Mouse (Mus musculus) intestine, embryonic 14.5 days (tissue): Measurements from ENCODE around the gene Prss29. TPM values are rescaled to one million over a fixed set of nuclear protein-coding genes. Genes with fewer than 3 reads are reported as not detected.

Experiments used
- ATAC-seq: fragments of 200-750 bp; cut with Nextera tagmentation; replicated peaks from 2 replicates; pipeline ENCODE4 v1.8.0; 2017; ENCODE audit warnings: low read depth, moderate number of reproducible peaks, moderate TSS enrichment, moderate library complexity; ENCODE audit not compliant: low FRiP score, low TSS enrichment
- DNase-seq: peaks from one replicate; pipeline ENCODE4 v3.0.0-alpha.2; 2018; ENCODE audit warnings: low spot score
- H3K27ac ChIP-seq: fragments of 300-500 bp; sonication (generic); 2 replicates; pipeline ENCODE4 v1.5.1; 2014; ENCODE audit warnings: low read depth, mild to moderate bottlenecking, control low read depth
- H3K27me3 ChIP-seq: fragments of 300-500 bp; sonication (generic); replicated peaks from 2 replicates; pipeline ENCODE4 v1.6.1; 2014; ENCODE audit warnings: low read length, control low read depth; ENCODE audit not compliant: control insufficient read depth, insufficient read depth
- H3K36me3 ChIP-seq: fragments of 300-500 bp; sonication (generic); 2 replicates; pipeline ENCODE4 v1.6.1; 2014; ENCODE audit warnings: low read length, control low read depth; ENCODE audit not compliant: control insufficient read depth, insufficient read depth
- H3K4me1 ChIP-seq: fragments of 300-500 bp; sonication (generic); replicated peaks from 2 replicates; pipeline ENCODE4 v1.6.1; 2014; ENCODE audit warnings: low read length, control low read depth, mixed read lengths; ENCODE audit not compliant: control insufficient read depth, insufficient read depth
- H3K4me2 ChIP-seq: fragments of 300-500 bp; sonication (generic); 2 replicates; pipeline ENCODE4 v1.6.1; 2014; ENCODE audit warnings: low read length
- H3K4me3 ChIP-seq: fragments of 300-500 bp; sonication (generic); 2 replicates; pipeline ENCODE4 v1.5.1; 2014; ENCODE audit warnings: low read depth, low read length, control low read depth, mixed read lengths
- H3K9ac ChIP-seq: fragments of 300-500 bp; sonication (generic); 2 replicates; pipeline ENCODE4 v1.6.1; 2014; ENCODE audit warnings: mild to moderate bottlenecking, low read length
- H3K9me3 ChIP-seq: fragments of 300-500 bp; sonication (generic); 2 replicates; pipeline ENCODE4 v1.6.1; 2016; ENCODE audit warnings: low read length, control low read depth; ENCODE audit not compliant: control insufficient read depth
- WGBS: fragments of 180-500 bp; shearing (Covaris S2); extraction: QIAGEN DNeasy Blood & Tissue Kit; methylation state at CpG from one replicate; pipeline ENCODE4 v1.1.7; 2014; 5-methylcytosine and 5-hydroxymethylcytosine counted together
- polyA plus RNA-seq: library from polyadenylated mRNA; unstranded; fragments of >200 nt; fragmentation: Nextera tagmentation; extraction: Ambion mirVana; gene quantifications from 2 replicates; pipeline ENCODE4 v1.2.1, GENCODE M21; 2014

Prss29 gene
- polyA plus RNA-seq, 1 experiment from 2014 or later: not detected

DNA sequence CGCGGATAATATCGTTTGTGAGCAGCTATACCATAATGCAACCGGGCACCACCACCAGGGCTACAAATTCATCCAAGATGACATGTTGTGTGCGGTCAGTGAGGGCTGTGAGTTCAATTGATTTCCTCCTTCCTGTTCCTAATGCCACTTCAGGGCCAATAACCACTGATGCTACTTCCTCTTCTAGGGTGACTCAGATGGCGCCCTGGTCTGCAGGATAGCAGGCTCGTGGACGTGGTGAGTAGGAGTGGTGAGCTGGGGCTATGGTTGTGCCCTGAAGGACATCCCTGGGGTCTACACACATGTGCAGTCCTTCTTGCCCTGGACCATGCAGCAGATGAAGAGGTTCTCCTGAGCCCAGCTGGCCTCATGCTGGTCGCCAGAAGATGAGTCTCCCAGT lies 13.9 kb downstream of the Prss29 start:
- Histone ChIP-seq H3K36me3 (no peaks in the 10 kb centered on the region), H3K9ac (no peak overlapping the region), H3K27me3 (peaks cover 6% of the 10 kb centered on the region; the same call in 1 of the 2 replicates), H3K4me3 (no peak overlapping the region), H3K4me2 (no peak overlapping the region), H3K27ac (no peak overlapping the region), H3K9me3 (no peaks in the 10 kb centered on the region), H3K4me1 (no peaks in the 10 kb centered on the region)
- WGBS: 71% methylated on average over 9 of the region's 9 CpGs
- ATAC-seq (no peak), DNase-seq (no peak)

DNA sequence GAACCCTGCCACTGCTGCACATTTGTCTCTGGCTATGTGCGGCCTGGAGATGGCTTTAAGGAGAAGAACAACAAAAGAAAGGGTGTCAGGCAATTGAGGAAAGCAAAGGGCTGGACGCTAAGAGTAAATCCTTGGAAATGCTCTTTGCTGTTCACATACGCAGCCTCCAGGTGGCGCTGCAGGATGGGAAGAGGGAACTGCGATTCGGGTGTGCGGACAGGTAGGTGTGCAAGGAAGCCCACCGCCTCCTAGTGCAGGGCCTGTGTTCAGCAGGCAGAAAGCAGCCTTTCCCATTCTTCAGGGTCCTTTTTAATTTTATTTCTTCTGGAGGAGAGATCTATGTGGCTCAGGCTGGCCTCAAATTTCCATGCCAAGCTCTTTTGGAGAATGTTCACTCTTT lies 15.5 kb downstream of the Prss29 start:
- Histone ChIP-seq H3K27ac (no peak overlapping the region), H3K4me3 (no peak overlapping the region), H3K9ac (no peak overlapping the region), H3K27me3 (peaks cover 6% of the 10 kb centered on the region; the same call in 1 of the 2 replicates), H3K36me3 (no peaks in the 10 kb centered on the region), H3K4me1 (no peaks in the 10 kb centered on the region), H3K9me3 (no peaks in the 10 kb centered on the region), H3K4me2 (no peak overlapping the region)
- WGBS: 2% methylated on average over 8 of the region's 8 CpGs
- no peak for ATAC-seq
- DNase-seq: peak; percentile 86

GRCm38 (mm10) chr17:25338218-25338617 lies 19.8 kb downstream of the Prss29 start:
- WGBS: 77% methylated on average over 4 of the region's 4 CpGs
- no peaks in the 10 kb centered on the region for H3K9me3 ChIP-seq
- no peak overlapping the region for H3K9ac ChIP-seq
- H3K4me1 ChIP-seq: no peaks in the 10 kb centered on the region
- no peak overlapping the region for H3K27ac ChIP-seq
- H3K27me3 ChIP-seq: 0 out of 2 replicates have a peak, but pooled peaks cover 6% of the 10 kb centered on the region
- DNase-seq (no peak), ATAC-seq (no peak)
- H3K36me3 ChIP-seq: no peaks in the 10 kb centered on the region
- H3K4me3 ChIP-seq: no peak overlapping the region
- no peak overlapping the region for H3K4me2 ChIP-seq

- ATAC-seq: no peak
- Histone ChIP-seq H3K27me3 (no peaks in the 10 kb centered on the region), H3K27ac (no peak overlapping the region), H3K9ac (no peak overlapping the region), H3K4me2 (no peak overlapping the region), H3K9me3 (no peaks in the 10 kb centered on the region), H3K4me3 (no peak overlapping the region), H3K36me3 (no peaks in the 10 kb centered on the region), H3K4me1 (no peaks in the 10 kb centered on the region)
- WGBS: 91% methylated on average over 6 of the region's 6 CpGs
- no peak for DNase-seq
Measured at GRCm38 (mm10) chr17:25340003-25340402, 21.5 kb downstream of the Prss29 start.

DNA sequence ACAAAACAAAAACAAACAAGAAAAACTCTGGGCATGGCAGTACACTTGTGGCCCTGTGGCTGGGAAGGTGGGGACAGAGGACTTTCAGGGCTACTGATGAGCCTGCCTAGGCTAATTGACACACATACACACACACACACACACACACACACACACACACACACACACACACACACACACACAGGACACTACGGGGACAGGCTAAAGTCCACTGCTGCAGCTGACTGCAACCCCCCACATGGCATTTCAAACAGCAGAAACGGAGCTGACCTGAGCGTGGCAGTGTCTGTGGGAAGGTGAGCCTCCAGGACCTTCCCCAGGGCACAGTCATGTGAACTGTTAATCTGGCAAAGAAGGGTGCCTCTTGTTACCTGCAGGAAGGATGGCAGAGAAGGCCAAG lies 23.0 kb downstream of the Prss29 start:
- Histone ChIP-seq H3K36me3 (no peaks in the 10 kb centered on the region), H3K9me3 (no peaks in the 10 kb centered on the region), H3K9ac (no peak overlapping the region), H3K27ac (no peak overlapping the region), H3K27me3 (no peaks in the 10 kb centered on the region), H3K4me3 (no peak overlapping the region), H3K4me2 (no peak overlapping the region), H3K4me1 (no peaks in the 10 kb centered on the region)
- DNase-seq: no peak
- 41% methylated on average over 3 of the region's 3 CpGs for WGBS
- ATAC-seq: no peak

- ATAC-seq (no peak), DNase-seq (no peak)
- Histone ChIP-seq H3K36me3 (no peaks in the 10 kb centered on the region), H3K27me3 (no peaks in the 10 kb centered on the region), H3K27ac (no peak within 1 kb of the TSS), H3K4me1 (no peaks in the 10 kb centered on the region), H3K4me3 (no peak within 1 kb of the TSS), H3K4me2 (no peak within 1 kb of the TSS), H3K9ac (no peak within 1 kb of the TSS), H3K9me3 (no peaks in the 10 kb centered on the region)
- 88% methylated on average over 4 of the region's 4 CpGs for WGBS
Measured at GRCm38 (mm10) chr17:25345462-25345861, 27.0 kb downstream of the Prss29 start, which contains the start of gene Tpsab1. TSS of gene Tpsab1 (minus strand) at chr17:25345562.

GRCm38 (mm10) chr17:25361291-25361690 lies 42.8 kb downstream of the Prss29 start:
- Histone ChIP-seq H3K4me3 (no peak overlapping the region), H3K9me3 (no peaks in the 10 kb centered on the region), H3K36me3 (no peaks in the 10 kb centered on the region), H3K27me3 (no peaks in the 10 kb centered on the region), H3K4me2 (no peak overlapping the region), H3K27ac (no peak overlapping the region), H3K4me1 (no peaks in the 10 kb centered on the region), H3K9ac (no peak overlapping the region)
- WGBS: 69% methylated on average over 2 of the region's 2 CpGs
- ATAC-seq (no peak), DNase-seq (no peak)

GRCm38 (mm10) chr17:25363726-25364125 lies 45.3 kb downstream of the Prss29 start:
- H3K27ac ChIP-seq: no peak overlapping the region
- H3K4me2 ChIP-seq: no peak overlapping the region
- no peak overlapping the region for H3K9ac ChIP-seq
- DNase-seq: peak; percentile 69
- H3K36me3 ChIP-seq: no peaks in the 10 kb centered on the region
- H3K4me1 ChIP-seq: no peaks in the 10 kb centered on the region
- no peaks in the 10 kb centered on the region for H3K9me3 ChIP-seq
- 7% methylated on average over 1 of the region's 1 CpGs for WGBS
- no peak overlapping the region for H3K4me3 ChIP-seq
- no peaks in the 10 kb centered on the region for H3K27me3 ChIP-seq
- ATAC-seq: no peak

DNA sequence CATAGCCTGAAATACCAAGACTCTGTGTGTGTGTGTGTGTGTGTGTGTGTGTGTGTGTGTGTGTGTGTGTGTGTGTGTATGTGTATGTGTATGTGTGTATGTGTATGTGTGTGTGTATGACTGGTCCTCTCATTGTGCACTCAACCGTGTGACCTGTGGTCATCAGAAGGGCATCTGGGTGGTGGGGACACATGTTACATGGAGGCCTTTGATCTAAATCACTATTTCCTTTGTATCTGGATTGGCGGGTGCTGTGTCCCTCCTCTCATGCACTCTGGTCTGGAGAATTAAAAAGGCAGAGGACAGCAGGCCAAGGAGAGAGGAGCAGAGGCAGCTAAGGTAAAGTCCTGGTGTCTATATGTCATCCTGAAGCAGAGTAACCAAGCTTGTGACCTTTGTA lies 47.6 kb downstream of the Prss29 start, which contains the start of gene Tpsb2:
Gene Tpsb2, plus strand, starts transcription at position 301 of the 400 bp plus-strand sequence.
- no peaks in the 10 kb centered on the region for H3K9me3 ChIP-seq
- ATAC-seq: no peak
- H3K4me3 ChIP-seq: no peak within 1 kb of the TSS
- H3K9ac ChIP-seq: no peak within 1 kb of the TSS
- no peak within 1 kb of the TSS for H3K27ac ChIP-seq
- no peaks in the 10 kb centered on the region for H3K27me3 ChIP-seq
- H3K36me3 ChIP-seq: no peaks in the 10 kb centered on the region
- H3K4me1 ChIP-seq: no peaks in the 10 kb centered on the region
- no peak for DNase-seq
- 72% methylated on average over 2 of the region's 2 CpGs for WGBS
- H3K4me2 ChIP-seq: no peak within 1 kb of the TSS
